Mouse (Mus musculus) gastrocnemius, postnatal 14 days (tissue): ENCODE results near the gene Rsrc2. TPM values are rescaled to one million over a fixed set of nuclear protein-coding genes. Genes with fewer than 3 reads are reported as not detected.
A peak's percentile ranks its signal among the peaks of the same experiment; 100 is the strongest.
"Not testable (repeated sequence)": the region's sequence is repeated elsewhere in the genome, so short reads cannot be mapped to it uniquely, and the experiment has no call there.

Experiments used
- DNase-seq: peaks from one replicate; pipeline ENCODE4 v3.0.0; 2021; ENCODE audit warnings: mixed read lengths
- intact Hi-C: fragments of 180-260 bp; cut with DNase I; formaldehyde crosslinking; loops from one replicate; pipeline ENCODE4 v1.15.1; 2025; ENCODE audit warnings: low total_unique reads
- long read RNA-seq, 2 experiments: library from polyadenylated mRNA; stranded (forward); transcript quantifications; one replicate each; pipeline ENCODE4 v2.0.0; 2021
- total RNA-seq, 2 experiments: library from RNA; stranded (reverse); gene quantifications; 2 replicates each; pipeline ENCODE4 v1.2.3; 2021

Gene Rsrc2
- 10 to 100 TPM; 42.3 to 48.2 TPM for total RNA-seq
- long read RNA-seq, experiment 1, transcript Rsrc2-208 (10 exons, 1,595 nt) = major isoform, 23 of 36 reads
- long read RNA-seq, experiment 1, partial matches to known transcripts = 3 of 36 reads
- long read RNA-seq, experiment 1, other reads (novel, unspliced or antisense) = 9 of 36 reads
- long read RNA-seq, experiment 2, transcript Rsrc2-208 (10 exons, 1,595 nt) = major isoform, 22 of 28 reads
- long read RNA-seq, experiment 2, partial matches to known transcripts = 1 of 28 reads
- long read RNA-seq, experiment 2, other reads (novel, unspliced or antisense) = 3 of 28 reads

GRCm38 (mm10) chr5:123749065-123750064 lies at the start of gene Rsrc2, which contains the start of gene Kntc1:
Rsrc2 (minus strand) TSS chr5:123749414.
Kntc1 (plus strand) TSS chr5:123749716.
- intact Hi-C loops = no loop called here
- peak; percentile 97 for DNase-seq

DNA sequence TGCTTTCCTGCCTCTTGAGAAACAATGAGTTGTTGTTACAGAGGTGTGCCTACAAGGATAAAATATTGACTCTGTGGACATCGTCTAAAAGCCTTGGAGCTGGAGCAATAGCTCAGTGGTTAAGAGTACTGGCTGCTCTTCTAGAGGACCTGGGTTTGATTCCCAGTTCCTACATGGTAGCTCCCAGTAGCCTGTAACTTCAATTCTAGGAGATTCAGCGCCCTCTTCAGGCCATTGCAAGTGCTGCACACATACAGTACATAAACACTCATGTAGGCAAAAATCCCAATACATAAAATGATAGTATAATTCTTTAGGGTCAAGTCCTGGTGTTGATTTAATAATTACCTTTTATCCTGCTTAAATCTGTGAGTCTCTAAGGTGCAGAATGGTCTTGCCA lies 43.9 kb upstream of the Rsrc2 start:
- intact Hi-C loops = no loop called here
- no peak for DNase-seq

GRCm38 (mm10) chr5:123788976-123789375 lies 39.8 kb upstream of the Rsrc2 start:
- intact Hi-C loops = no loop called here
- DNase-seq = no peak

DNA sequence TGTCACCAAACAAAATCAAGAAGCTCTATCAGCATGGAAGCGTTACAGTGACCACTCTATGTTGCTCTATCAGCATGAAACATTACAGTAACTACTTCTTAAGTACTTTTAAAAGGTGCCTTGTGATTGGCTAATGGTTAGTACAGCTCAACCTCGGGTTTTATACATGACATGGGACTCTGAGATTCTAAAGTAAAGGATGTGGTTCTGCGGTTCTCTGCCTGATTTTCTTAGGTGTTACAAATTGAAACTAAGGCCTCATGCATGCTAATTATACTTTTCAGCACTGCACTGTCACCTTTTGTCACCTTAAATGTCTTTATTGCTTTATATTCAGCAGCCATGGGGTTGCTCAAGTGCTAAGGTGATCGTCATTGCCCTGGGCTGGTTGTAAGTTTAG lies 32.6 kb upstream of the Rsrc2 start:
- intact Hi-C loops = no loop called here
- no peak for DNase-seq

- intact Hi-C loops = no loop called here
- no peak for DNase-seq
These were observed 31.5 kb upstream of the Rsrc2 start for GRCm38 (mm10) chr5:123780716-123781115.

DNA sequence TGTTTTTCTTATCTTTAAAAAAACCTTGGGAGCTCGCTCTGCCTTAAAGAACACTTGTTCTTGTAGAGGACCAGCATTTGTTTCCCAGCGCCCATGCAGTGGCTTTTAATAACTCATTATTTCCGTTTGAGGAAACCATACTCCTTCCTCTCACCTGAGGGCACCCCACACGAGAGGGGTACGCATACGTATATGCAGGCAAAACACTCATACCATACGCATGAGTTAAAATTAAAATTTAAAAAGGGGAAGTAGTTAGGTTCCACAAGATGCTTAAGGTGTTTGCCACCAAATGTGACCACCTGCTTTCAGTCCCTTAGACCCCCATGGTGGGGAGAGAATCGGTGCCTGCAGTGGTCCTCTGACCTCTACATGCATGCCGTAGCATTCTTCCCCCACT lies 24.2 kb upstream of the Rsrc2 start:
- intact Hi-C loops = no loop called here
- no peak for DNase-seq

DNA sequence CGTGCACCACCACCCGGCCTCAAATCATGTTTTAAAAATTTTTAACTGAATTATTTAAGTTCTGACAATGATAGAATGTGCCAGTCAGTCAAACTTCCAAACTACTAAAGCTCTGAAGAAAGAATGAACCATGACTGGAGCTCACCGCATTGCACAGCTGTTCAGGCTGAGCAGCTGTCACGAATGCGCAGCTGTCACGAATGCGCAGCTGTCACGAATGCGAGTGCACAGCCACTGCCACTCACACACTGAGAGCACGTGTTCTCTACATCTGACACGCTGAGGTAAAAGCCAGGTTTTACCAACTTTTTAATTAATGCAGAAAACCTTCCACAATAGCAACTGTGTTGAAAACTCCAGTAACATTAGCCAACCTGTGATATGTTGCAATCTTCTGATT lies 17.2 kb upstream of the Rsrc2 start:
- DNase-seq, intact Hi-C loops: not testable (repeated sequence)

GRCm38 (mm10) chr5:123765506-123765905 lies 16.3 kb upstream of the Rsrc2 start:
- no peak for DNase-seq
- intact Hi-C loops = no loop called here

- intact Hi-C loops = no loop called here
- no peak for DNase-seq
These were observed 712 bp downstream of the Rsrc2 start for GRCm38 (mm10) chr5:123748339-123749064.

DNA sequence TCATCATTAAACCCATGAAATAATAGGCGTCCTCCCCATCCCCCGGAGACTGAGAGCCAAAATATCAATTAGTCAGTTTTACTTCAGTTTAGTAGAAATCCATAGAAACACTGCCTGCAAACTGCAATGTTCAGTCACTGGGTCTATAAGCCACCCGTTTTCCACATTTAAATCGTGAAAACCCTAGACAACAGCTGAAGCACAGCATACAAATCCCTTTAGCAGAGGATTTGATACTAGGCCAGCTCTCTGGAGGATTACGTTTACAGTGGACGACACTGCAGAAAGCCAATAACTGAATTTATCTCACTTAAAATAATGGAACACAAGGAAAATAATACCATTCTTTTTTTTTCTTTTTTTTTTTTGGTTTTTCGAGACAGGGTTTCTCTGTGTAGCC lies 1.6 kb downstream of the Rsrc2 start:
- intact Hi-C loops = no loop called here
- no peak for DNase-seq

- no peak for DNase-seq
- intact Hi-C loops = no loop called here
These were observed 3.0 kb downstream of the Rsrc2 start for GRCm38 (mm10) chr5:123746253-123746652.

DNA sequence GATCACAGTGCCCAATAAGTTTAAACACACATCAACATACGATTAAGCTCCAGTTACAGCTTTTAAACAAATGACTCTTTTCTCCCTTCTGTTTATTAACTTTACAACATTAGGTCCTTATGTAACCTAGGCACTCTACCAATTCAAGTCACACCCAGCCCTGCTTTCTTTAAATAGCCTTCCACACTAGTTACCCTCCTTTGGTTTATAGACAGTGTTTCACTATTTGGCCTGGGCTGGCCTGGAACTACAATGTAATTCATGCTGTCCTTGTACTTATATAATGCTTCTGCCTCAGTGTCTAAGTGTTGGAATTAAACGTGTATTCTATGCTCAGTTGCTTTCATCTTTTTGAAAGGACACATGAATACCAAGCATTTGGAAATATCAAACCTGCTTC lies 4.9 kb downstream of the Rsrc2 start:
- intact Hi-C loops = no loop called here
- DNase-seq = no peak

DNA sequence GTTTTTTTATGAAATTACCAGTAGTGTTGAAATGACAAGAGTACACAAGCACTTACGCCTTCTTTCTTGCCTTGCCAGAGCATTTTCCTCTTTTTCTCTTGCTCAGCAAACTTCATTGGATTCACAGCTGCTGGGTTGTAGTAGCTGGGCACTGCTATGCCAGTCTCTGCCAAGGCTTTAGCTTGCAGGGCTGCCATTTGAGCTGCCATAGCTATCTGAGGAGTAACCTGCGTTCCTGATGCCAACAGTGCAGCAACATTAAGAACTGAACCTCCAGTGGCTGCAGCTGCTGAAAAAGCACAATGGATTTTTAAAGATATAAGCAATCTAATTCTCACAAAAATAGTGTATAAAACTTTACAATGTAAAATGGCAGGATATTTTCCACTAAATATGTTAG lies 18.2 kb downstream of the Rsrc2 start:
- peak; percentile 11 for DNase-seq

DNA sequence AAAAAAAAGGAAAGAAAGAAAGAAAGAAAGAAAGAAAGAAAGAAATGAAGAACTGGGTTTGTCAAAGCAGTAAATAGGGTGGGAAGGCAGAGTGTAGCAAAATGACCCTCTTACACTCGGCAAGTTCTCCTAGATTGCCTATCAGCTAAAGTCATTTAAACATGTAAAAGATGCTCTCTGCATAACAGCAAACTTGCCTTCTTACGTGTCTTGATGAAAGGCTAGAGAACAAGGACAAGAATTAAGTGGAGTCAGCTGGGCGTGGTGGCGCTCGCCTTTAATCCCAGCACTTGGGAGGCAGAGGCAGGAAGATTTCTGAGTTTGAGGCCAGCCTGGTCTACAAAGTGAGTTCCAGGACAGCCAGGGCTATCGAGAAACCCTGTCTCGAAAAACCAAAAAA lies 25.4 kb downstream of the Rsrc2 start:
- intact Hi-C loops, DNase-seq: not testable (repeated sequence)

More for the DNA sequence above, 18.2 kb downstream of the Rsrc2 start:
- intact Hi-C loops = no loop called here

- peak; percentile 95 for DNase-seq
- intact Hi-C loops = no loop called here
These were observed 28.6 kb downstream of the Rsrc2 start, which contains the start of gene Zcchc8 for GRCm38 (mm10) chr5:123720328-123721311. Zcchc8 (minus strand) TSS chr5:123721100.

GRCm38 (mm10) chr5:123714622-123715021 lies 34.6 kb downstream of the Rsrc2 start:
- DNase-seq = no peak
- intact Hi-C loops = no loop called here

DNA sequence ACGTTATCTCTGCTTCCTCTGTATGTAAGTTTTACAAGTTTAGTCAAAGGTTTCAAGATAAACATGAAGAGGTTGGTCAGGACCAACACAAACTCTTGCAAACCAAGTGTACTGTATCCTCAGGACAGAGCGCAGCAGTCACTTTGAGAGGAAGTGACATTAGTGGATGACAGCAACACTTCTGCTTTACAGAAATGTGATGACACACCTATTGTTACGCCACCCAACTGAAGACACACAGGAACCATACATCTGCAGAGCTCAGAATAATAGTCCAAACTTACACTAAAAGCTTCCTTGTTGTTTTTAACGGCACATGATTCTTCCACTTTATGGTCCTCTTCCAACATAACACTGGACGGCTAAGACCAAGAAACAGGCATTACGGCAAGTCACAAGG lies 35.4 kb downstream of the Rsrc2 start:
- intact Hi-C loops = no loop called here
- no peak for DNase-seq

- DNase-seq = no peak
- intact Hi-C loops = no loop called here
These were observed 39.6 kb downstream of the Rsrc2 start for GRCm38 (mm10) chr5:123709571-123709970.

DNA sequence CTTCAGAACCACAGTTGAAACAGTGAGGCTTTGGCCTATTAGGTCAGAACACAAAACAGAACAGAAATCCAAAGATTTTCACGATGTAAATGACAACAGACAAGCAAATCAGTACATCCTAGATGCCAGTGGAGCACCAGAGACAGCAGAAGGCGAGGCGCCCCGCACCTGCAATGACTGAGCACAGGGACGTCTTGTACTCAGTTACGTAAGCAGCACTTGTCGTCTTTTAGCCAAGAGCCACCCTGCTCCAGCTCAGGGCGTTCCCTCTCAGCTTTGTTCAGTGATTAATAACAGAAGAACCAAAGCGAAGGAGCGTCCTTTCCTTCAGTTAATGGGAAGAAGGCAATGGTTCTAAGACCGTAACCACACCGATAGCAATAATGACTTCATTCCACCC lies 40.6 kb downstream of the Rsrc2 start:
- intact Hi-C loops = no loop called here
- no peak for DNase-seq
